Mouse (Mus musculus): Measurements from ENCODE around the gene Ctdspl. TPM values are rescaled to one million over a fixed set of nuclear protein-coding genes. Genes with fewer than 3 reads are reported as not detected.

The Ctdspl gene
- polyA plus RNA-seq, 1 experiment from 2014 or later = 2.4 TPM

DNA sequence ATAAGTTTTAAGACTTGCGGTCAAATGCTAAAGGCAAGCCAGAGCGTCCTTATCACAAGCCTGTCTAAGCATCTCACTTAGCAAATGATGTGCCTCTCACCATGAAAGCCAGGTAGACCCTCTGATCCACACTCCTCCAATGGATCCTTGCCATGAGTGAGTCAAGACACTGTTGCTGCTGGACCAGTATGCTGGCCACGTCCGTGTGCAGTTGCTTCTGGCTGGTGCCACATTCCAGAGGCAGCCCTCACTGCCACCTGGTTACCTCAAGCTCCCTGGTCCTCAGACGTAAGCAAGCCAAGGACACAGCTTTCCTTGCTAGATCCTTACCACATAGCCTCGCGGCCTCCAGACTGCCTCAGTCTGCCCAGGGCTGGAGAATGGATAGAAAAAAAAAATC is 46.8 kb downstream of the Ctdspl start:
- Histone ChIP-seq H3K4me2 (ENCODE audit: low read depth, low read length) (no peak overlapping the region), H3K4me1 (ENCODE audit: insufficient read depth) (peaks cover 5% of the 10 kb centered on the region; the same call in 1 of the 2 replicates), H3K9me3 (ENCODE audit: low read length) (no peaks in the 10 kb centered on the region), H3K4me3 (ENCODE audit: low read depth, low read length) (no peak overlapping the region), H3K36me3 (replicated peaks; ENCODE audit: insufficient read depth, low read length) (no peaks in the 10 kb centered on the region), H3K9ac (replicated peaks) (no peak overlapping the region), H3K27ac (ENCODE audit: low read depth) (no peak overlapping the region), H3K27me3 (ENCODE audit: insufficient read depth, low read length) (no peaks in the 10 kb centered on the region)
- no peak for DNase-seq
- ATAC-seq = no peak
- WGBS (ENCODE audit: insufficient replicate concordance) = 92% methylated on average over 7 of the region's 7 CpGs
- no peak for TF ChIP-seq CTCF (IDR thresholded peaks at IDR 0.05; ENCODE audit: low read depth)
- TF ChIP-seq EP300 (IDR thresholded peaks at IDR 0.05; ENCODE audit: low read depth) = no peak

DNA sequence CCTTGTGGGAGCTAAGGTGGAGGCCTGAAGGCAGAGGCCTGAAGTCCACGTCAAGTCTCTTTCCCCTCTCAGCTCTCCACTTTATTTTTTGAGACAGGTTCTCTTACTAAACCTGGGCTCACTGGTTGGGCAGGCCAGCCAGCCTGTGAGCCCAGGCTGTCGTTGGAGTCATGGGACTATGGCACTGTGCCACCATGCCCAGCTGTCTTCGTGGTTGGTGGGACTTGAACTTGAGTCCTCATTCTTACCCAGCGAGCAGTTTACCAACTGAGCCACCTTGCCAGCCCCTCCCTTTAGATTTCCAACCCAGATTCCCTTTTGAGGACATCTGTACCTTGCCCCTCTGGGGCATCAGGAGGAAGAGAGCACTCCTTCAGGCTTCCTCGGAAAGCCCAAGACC is 47.3 kb downstream of the Ctdspl start:
- no peak for TF ChIP-seq EP300 (IDR thresholded peaks at IDR 0.05; ENCODE audit: low read depth)
- no peak for TF ChIP-seq CTCF (IDR thresholded peaks at IDR 0.05; ENCODE audit: low read depth)

DNA sequence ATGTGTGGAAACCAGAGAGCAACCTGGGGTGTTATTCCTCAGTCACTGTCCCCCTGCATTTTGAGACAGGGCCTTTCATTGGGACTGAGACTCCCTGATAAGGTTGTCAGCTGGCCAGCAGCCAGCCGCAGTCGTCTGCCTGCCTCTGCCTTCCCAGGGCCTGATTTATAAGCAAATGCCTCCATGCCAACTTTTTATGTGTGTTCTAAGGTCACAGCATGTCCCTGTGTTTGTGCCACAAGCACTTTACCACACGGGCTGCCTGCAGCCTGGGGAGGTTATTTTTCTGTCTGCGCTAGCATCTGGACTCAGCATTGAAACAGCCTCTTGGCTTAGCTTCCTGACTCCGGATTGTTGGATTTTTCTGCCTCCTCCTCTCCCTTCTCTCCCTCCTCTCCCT is 47.9 kb downstream of the Ctdspl start:
- Histone ChIP-seq H3K4me3 (ENCODE audit: low read depth, low read length) (no peak overlapping the region), H3K36me3 (replicated peaks; ENCODE audit: insufficient read depth, low read length) (no peaks in the 10 kb centered on the region), H3K27me3 (ENCODE audit: insufficient read depth, low read length) (no peaks in the 10 kb centered on the region), H3K4me1 (ENCODE audit: insufficient read depth) (peaks cover 5% of the 10 kb centered on the region; the same call in 1 of the 2 replicates), H3K9me3 (ENCODE audit: low read length) (no peaks in the 10 kb centered on the region), H3K9ac (replicated peaks) (no peak overlapping the region), H3K4me2 (ENCODE audit: low read depth, low read length) (no peak overlapping the region), H3K27ac (ENCODE audit: low read depth) (no peak overlapping the region)
- ATAC-seq (no peak), DNase-seq (no peak)
- 56% methylated on average over 5 of the region's 5 CpGs for WGBS (ENCODE audit: insufficient replicate concordance)
- TF ChIP-seq EP300 (IDR thresholded peaks at IDR 0.05; ENCODE audit: low read depth) (no peak), CTCF (IDR thresholded peaks at IDR 0.05; ENCODE audit: low read depth) (no peak)

More for the DNA sequence above, 47.3 kb downstream of the Ctdspl start:
- no peak overlapping the region for H3K4me2 ChIP-seq (ENCODE audit: low read depth, low read length)
- no peaks in the 10 kb centered on the region for H3K27me3 ChIP-seq (ENCODE audit: insufficient read depth, low read length)
- ATAC-seq (no peak), DNase-seq (no peak)
- H3K27ac ChIP-seq (ENCODE audit: low read depth) = no peak overlapping the region
- H3K4me3 ChIP-seq (ENCODE audit: low read depth, low read length) = no peak overlapping the region
- WGBS (ENCODE audit: insufficient replicate concordance) = 64% methylated on average over 5 of the region's 5 CpGs
- H3K9ac ChIP-seq (replicated peaks) = no peak overlapping the region
- no peaks in the 10 kb centered on the region for H3K36me3 ChIP-seq (replicated peaks; ENCODE audit: insufficient read depth, low read length)
- H3K4me1 ChIP-seq (ENCODE audit: insufficient read depth) = peaks cover 5% of the 10 kb centered on the region; the same call in 1 of the 2 replicates
- no peaks in the 10 kb centered on the region for H3K9me3 ChIP-seq (ENCODE audit: low read length)

DNA sequence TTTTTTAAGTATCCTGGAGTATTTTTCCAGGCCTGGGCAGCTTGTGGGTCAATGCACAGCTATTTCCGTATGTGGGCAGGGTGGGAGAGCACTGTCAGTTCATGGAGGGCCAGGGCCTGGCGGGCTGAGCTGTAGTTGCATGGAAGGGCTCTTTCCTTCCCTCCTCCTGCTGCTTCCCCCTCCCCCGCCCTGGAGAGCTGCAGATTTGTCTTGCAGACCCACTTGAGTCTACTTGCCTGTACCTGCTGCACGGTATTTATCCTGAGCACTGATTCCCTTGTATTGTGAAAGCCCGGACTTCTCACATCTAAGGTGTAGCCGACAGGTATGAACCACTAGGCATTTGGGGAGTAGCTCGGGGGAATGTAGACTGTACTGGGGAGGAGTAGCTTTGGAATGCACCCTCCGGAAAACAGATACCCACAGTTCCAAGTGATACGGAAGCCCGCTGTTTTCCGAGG is 49.0 kb downstream of the Ctdspl start:
- Histone ChIP-seq H3K27me3 (ENCODE audit: insufficient read depth, low read length) (no peaks in the 10 kb centered on the region), H3K9me3 (ENCODE audit: low read length) (no peaks in the 10 kb centered on the region), H3K27ac (ENCODE audit: low read depth) (no peak overlapping the region), H3K9ac (replicated peaks) (no peak overlapping the region), H3K36me3 (replicated peaks; ENCODE audit: insufficient read depth, low read length) (no peaks in the 10 kb centered on the region), H3K4me1 (ENCODE audit: insufficient read depth) (peaks cover 8% of the 10 kb centered on the region; the same call in 1 of the 2 replicates), H3K4me2 (ENCODE audit: low read depth, low read length) (no peak overlapping the region), H3K4me3 (ENCODE audit: low read depth, low read length) (no peak overlapping the region)
- 67% methylated on average over 11 of the region's 11 CpGs for WGBS (ENCODE audit: insufficient replicate concordance)
- TF ChIP-seq CTCF (IDR thresholded peaks at IDR 0.05; ENCODE audit: low read depth) (no peak), EP300 (IDR thresholded peaks at IDR 0.05; ENCODE audit: low read depth) (no peak)
- no peak for DNase-seq
- ATAC-seq = no peak

DNA sequence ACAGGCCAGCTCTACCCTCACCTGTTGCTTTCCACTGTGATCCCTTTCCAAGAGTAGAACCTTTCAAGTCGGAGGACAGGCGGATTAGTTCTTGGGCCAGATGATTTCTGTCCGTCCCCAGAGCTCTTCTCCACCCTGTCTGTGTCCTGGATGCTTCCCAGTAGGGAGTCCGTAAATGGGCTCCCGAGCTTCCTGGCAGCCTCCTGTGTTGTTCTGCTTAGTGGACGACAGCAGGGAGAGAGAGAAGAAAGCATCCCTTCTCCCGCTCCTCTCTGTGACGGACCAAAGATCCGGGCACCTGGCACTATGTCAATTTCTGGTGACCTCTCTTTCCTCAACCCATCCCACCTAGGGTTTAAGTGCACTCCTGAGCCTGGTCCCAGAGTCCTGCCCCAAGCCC is 49.5 kb downstream of the Ctdspl start:
- 68% methylated on average over 9 of the region's 9 CpGs for WGBS (ENCODE audit: insufficient replicate concordance)
- ATAC-seq = no peak
- TF ChIP-seq EP300 (IDR thresholded peaks at IDR 0.05; ENCODE audit: low read depth) = no peak
- TF ChIP-seq CTCF (IDR thresholded peaks at IDR 0.05; ENCODE audit: low read depth) = no peak
- no peaks in the 10 kb centered on the region for H3K27me3 ChIP-seq (ENCODE audit: insufficient read depth, low read length)
- H3K9me3 ChIP-seq (ENCODE audit: low read length) = no peaks in the 10 kb centered on the region
- no peak overlapping the region for H3K9ac ChIP-seq (replicated peaks)
- no peak overlapping the region for H3K4me2 ChIP-seq (ENCODE audit: low read depth, low read length)
- no peak for DNase-seq
- no peak overlapping the region for H3K4me3 ChIP-seq (ENCODE audit: low read depth, low read length)
- peaks cover 13% of the 10 kb centered on the region; the same call in 1 of the 2 replicates for H3K4me1 ChIP-seq (ENCODE audit: insufficient read depth)
- no peak overlapping the region for H3K27ac ChIP-seq (ENCODE audit: low read depth)
- H3K36me3 ChIP-seq (replicated peaks; ENCODE audit: insufficient read depth, low read length) = no peaks in the 10 kb centered on the region

GRCm38 (mm10) chr9:118976561-118976960 is 50.3 kb downstream of the Ctdspl start:
- Histone ChIP-seq H3K4me1 (ENCODE audit: insufficient read depth) (peaks cover 13% of the 10 kb centered on the region; the same call in 1 of the 2 replicates), H3K36me3 (replicated peaks; ENCODE audit: insufficient read depth, low read length) (no peaks in the 10 kb centered on the region), H3K9ac (replicated peaks) (no peak overlapping the region), H3K4me3 (ENCODE audit: low read depth, low read length) (no peak overlapping the region), H3K4me2 (ENCODE audit: low read depth, low read length) (no peak overlapping the region), H3K9me3 (ENCODE audit: low read length) (no peaks in the 10 kb centered on the region), H3K27ac (ENCODE audit: low read depth) (no peak overlapping the region), H3K27me3 (ENCODE audit: insufficient read depth, low read length) (no peaks in the 10 kb centered on the region)
- no peak for DNase-seq
- WGBS (ENCODE audit: insufficient replicate concordance) = 71% methylated on average over 7 of the region's 7 CpGs
- TF ChIP-seq CTCF (IDR thresholded peaks at IDR 0.05; ENCODE audit: low read depth) (no peak), EP300 (IDR thresholded peaks at IDR 0.05; ENCODE audit: low read depth) (no peak)
- no peak for ATAC-seq

- no peaks in the 10 kb centered on the region for H3K9me3 ChIP-seq (ENCODE audit: low read length)
- no peak for TF ChIP-seq EP300 (IDR thresholded peaks at IDR 0.05; ENCODE audit: low read depth)
- no peak for TF ChIP-seq CTCF (IDR thresholded peaks at IDR 0.05; ENCODE audit: low read depth)
- ATAC-seq (no peak), DNase-seq (no peak)
- H3K4me2 ChIP-seq (ENCODE audit: low read depth, low read length) = no peak overlapping the region
- no peaks in the 10 kb centered on the region for H3K36me3 ChIP-seq (replicated peaks; ENCODE audit: insufficient read depth, low read length)
- no peak overlapping the region for H3K27ac ChIP-seq (ENCODE audit: low read depth)
- no peak overlapping the region for H3K9ac ChIP-seq (replicated peaks)
- H3K27me3 ChIP-seq (ENCODE audit: insufficient read depth, low read length) = no peaks in the 10 kb centered on the region
- WGBS (ENCODE audit: insufficient replicate concordance) = 88% methylated on average over 7 of the region's 7 CpGs
- peaks cover 13% of the 10 kb centered on the region; the same call in 1 of the 2 replicates for H3K4me1 ChIP-seq (ENCODE audit: insufficient read depth)
- H3K4me3 ChIP-seq (ENCODE audit: low read depth, low read length) = no peak overlapping the region
These were observed 51.2 kb downstream of the Ctdspl start for GRCm38 (mm10) chr9:118977425-118977824.
